Mouse (Mus musculus) MEL (cell line): Measurements from ENCODE around the gene Cmc2. TPM values are rescaled to one million over a fixed set of nuclear protein-coding genes. Genes with fewer than 3 reads are reported as not detected.

Source experiments
- DNase-seq: peaks from one replicate; pipeline ENCODE4 v3.0.0; 2011; ENCODE audit warnings: low read depth, low spot score
- H3K27ac ChIP-seq: 2 replicates; pipeline ENCODE4 v1.5.1; 2012; ENCODE audit warnings: low read depth, mild to moderate bottlenecking, control low read depth, low read length, moderate library complexity; ENCODE audit not compliant: control insufficient read depth
- H3K27me3 ChIP-seq, 2 experiments: fragments of 150-350 bp in 1 of 2; sonication (generic) in 1 of 2; 2 replicates each; pipeline ENCODE4 v1.6.1; 2012; ENCODE audit warnings: low read length in 2 of 2, mild to moderate bottlenecking in 2 of 2, improper control_type of control experiment in 1 of 2, moderate library complexity in 1 of 2; ENCODE audit not compliant: insufficient read depth in 2 of 2, control insufficient read depth in 1 of 2
- H3K36me3 ChIP-seq, 2 experiments: 2 replicates each; pipeline ENCODE4 v1.6.1; 2012 to 2014; ENCODE audit warnings: low read length in 2 of 2, improper control_type of control experiment in 1 of 2, inconsistent platforms in 1 of 2, mild to moderate bottlenecking in 1 of 2; ENCODE audit not compliant: insufficient read depth in 2 of 2, control insufficient read depth in 1 of 2
- H3K4me1 ChIP-seq, 2 experiments: fragments of 150-350 bp in 1 of 2; sonication (generic) in 1 of 2; 2 replicates each; pipeline ENCODE4 v1.6.1; 2012; ENCODE audit warnings: low read length in 2 of 2, improper control_type of control experiment in 1 of 2, mild to moderate bottlenecking in 1 of 2; ENCODE audit not compliant: insufficient read depth in 2 of 2, control insufficient read depth in 1 of 2
- H3K4me3 ChIP-seq, 2 experiments: fragments of 150-350 bp in 1 of 2; sonication (generic) in 1 of 2; 2 replicates each; pipeline ENCODE4 v1.5.1; 2012; ENCODE audit warnings: low read depth in 2 of 2, low read length in 2 of 2, mild to moderate bottlenecking in 2 of 2, moderate library complexity in 2 of 2, control low read depth in 1 of 2, improper control_type of control experiment in 1 of 2; ENCODE audit not compliant: control insufficient read depth in 1 of 2, insufficient read depth in 1 of 2
- H3K79me2 ChIP-seq: 2 replicates; pipeline ENCODE4 v1.6.1; 2012; ENCODE audit warnings: mild to moderate bottlenecking, low read length, moderate library complexity; ENCODE audit not compliant: control insufficient read depth, poor library complexity, insufficient read depth
- H3K9ac ChIP-seq: 2 replicates; pipeline ENCODE4 v1.6.1; 2012; ENCODE audit warnings: low read depth, mild to moderate bottlenecking, control low read depth, low read length, moderate library complexity; ENCODE audit not compliant: control insufficient read depth, poor library complexity, severe bottlenecking
- H3K9me3 ChIP-seq: fragments of 150-350 bp; sonication (generic); replicated peaks from 2 replicates; pipeline ENCODE4 v1.6.1; 2012; ENCODE audit warnings: mild to moderate bottlenecking, low read length, improper control_type of control experiment, moderate library complexity; ENCODE audit not compliant: insufficient read depth
- CHD1 ChIP-seq: IDR thresholded peaks from 2 replicates; pipeline ENCODE4 v1.6.1; 2012; ENCODE audit warnings: low read depth, mild to moderate bottlenecking, inconsistent platforms, low read length, improper control_type of control experiment
- E2F4 ChIP-seq: IDR thresholded peaks from 2 replicates; pipeline ENCODE4 v1.6.1; 2011; ENCODE audit warnings: low read depth, low read length, improper control_type of control experiment, borderline replicate concordance
- GATA1 ChIP-seq: IDR thresholded peaks from 2 replicates; pipeline ENCODE4 v1.6.1; 2011; ENCODE audit warnings: low read depth, low read length, improper control_type of control experiment
- HCFC1 ChIP-seq: IDR thresholded peaks from 2 replicates; pipeline ENCODE4 v1.6.1; 2012; ENCODE audit warnings: low read depth, mild to moderate bottlenecking, inconsistent platforms, low read length, improper control_type of control experiment, moderate library complexity
- KAT2A ChIP-seq: conservative IDR thresholded peaks from 2 replicates; pipeline ENCODE4 v1.6.1; 2012; ENCODE audit warnings: low read depth, low read length, improper control_type of control experiment, inconsistent platforms
- MAX ChIP-seq: IDR thresholded peaks from 2 replicates; pipeline ENCODE4 v1.6.1; 2011; ENCODE audit warnings: low read length, improper control_type of control experiment
- MAZ ChIP-seq: IDR thresholded peaks from 2 replicates; pipeline ENCODE4 v1.6.1; 2012; ENCODE audit warnings: low read depth, mild to moderate bottlenecking, inconsistent platforms, low read length, improper control_type of control experiment
- MEF2A ChIP-seq: IDR thresholded peaks from 2 replicates; pipeline ENCODE4 v1.6.1; 2014; ENCODE audit warnings: low read depth, mild to moderate bottlenecking, inconsistent platforms, low read length, improper control_type of control experiment; ENCODE audit not compliant: poor library complexity, insufficient replicate concordance, severe bottlenecking; ENCODE audit errors: extremely low read depth
- POLR2AphosphoS2 ChIP-seq: IDR thresholded peaks from 2 replicates; pipeline ENCODE4 v1.6.1; 2011; ENCODE audit warnings: low read length, improper control_type of control experiment
- RAD21 ChIP-seq: IDR thresholded peaks from 2 replicates; pipeline ENCODE4 v1.6.1; 2011; ENCODE audit warnings: mild to moderate bottlenecking, low read depth, low read length, improper control_type of control experiment
- RCOR1 ChIP-seq: IDR thresholded peaks from 2 replicates; pipeline ENCODE4 v1.6.1; 2012; ENCODE audit warnings: low read depth, mild to moderate bottlenecking, inconsistent platforms, low read length, improper control_type of control experiment
- SIN3A ChIP-seq: IDR thresholded peaks from 2 replicates; pipeline ENCODE4 v1.6.1; 2012; ENCODE audit warnings: low read length, improper control_type of control experiment, inconsistent platforms
- SMC3 ChIP-seq: IDR thresholded peaks from 2 replicates; pipeline ENCODE4 v1.6.1; 2011; ENCODE audit warnings: low read depth, low read length, improper control_type of control experiment
- TBP ChIP-seq: IDR thresholded peaks from 2 replicates; pipeline ENCODE4 v1.8.0; 2011; ENCODE audit warnings: low read depth, low read length, improper control_type of control experiment
- UBTF ChIP-seq: IDR thresholded peaks from 2 replicates; pipeline ENCODE4 v1.6.1; 2012; ENCODE audit warnings: low read depth, mild to moderate bottlenecking, inconsistent platforms, low read length, improper control_type of control experiment, moderate library complexity, borderline replicate concordance; ENCODE audit not compliant: insufficient read depth
- USF1 ChIP-seq: IDR thresholded peaks from 2 replicates; pipeline ENCODE4 v1.6.1; 2014; ENCODE audit warnings: low read depth, mild to moderate bottlenecking, inconsistent platforms, low read length, improper control_type of control experiment, moderate library complexity
- polyA plus RNA-seq, 2 experiments: library from polyadenylated mRNA; stranded (reverse) in 1 of 2; unstranded in 1 of 2; fragments of >175 nt in 1 of 2; fragments of >200 nt in 1 of 2; gene quantifications; 2 replicates each; pipeline versions ENCODE4 v1.2.1 to v1.2.4; 2012; ENCODE audit warnings: low replicate concordance in 2 of 2, low read depth in 1 of 2; ENCODE audit not compliant: insufficient read length in 2 of 2, insufficient read depth in 1 of 2, missing spikeins in 1 of 2
- total RNA-seq: library from RNA; depleted of rRNA; stranded (reverse); fragments of 300-350 nt; gene quantifications from 2 replicates; pipeline ENCODE4 v1.2.3, GENCODE M21; 2012; rRNA removed

Gene Cmc2
- total and polyA plus RNA-seq, 3 experiments: 65.4 to 111 TPM; not detected in 1

- Histone ChIP-seq H3K36me3 (no peaks in the 10 kb centered on the region), H3K27me3 (no peaks in the 10 kb centered on the region)
- no peak for TF ChIP-seq GATA1
- no peak for TF ChIP-seq CHD1
- TF ChIP-seq USF1: no peak
- no peak for TF ChIP-seq SIN3A
- no peak for TF ChIP-seq SMC3
- TF ChIP-seq UBTF: no peak
- no peak for TF ChIP-seq MEF2A
- TF ChIP-seq RCOR1: no peak
- TF ChIP-seq MAZ: no peak
- TF ChIP-seq HCFC1: no peak
- TF ChIP-seq KAT2A: no peak
- TF ChIP-seq TBP: no peak
- TF ChIP-seq MAX: no peak
- no peak for TF ChIP-seq POLR2AphosphoS2
- no peak for TF ChIP-seq E2F4
- no peak for TF ChIP-seq RAD21
- TF ChIP-seq, all 39 proteins: peak for 0
- Histone ChIP-seq H3K4me1 (no peaks in the 10 kb centered on the region), H3K27ac (no peak overlapping the region), H3K9ac (no peak overlapping the region), H3K9me3 (no peaks in the 10 kb centered on the region), H3K79me2 (no peaks in the 10 kb centered on the region), H3K4me3 (no peak overlapping the region)
- DNase-seq: no peak
These were observed 78.6 kb downstream of the Cmc2 start for GRCm38 (mm10) chr8:116842678-116843077.

Other genes with a start within 250 kb of the Cmc2 start
- gene Cdyl2, start 188.5 kb downstream of the Cmc2 start, total RNA-seq: not detected in 2 replicates
- not detected for gene Cdyl2, start 188.5 kb downstream of the Cmc2 start, polyA plus RNA-seq
- gene Cenpn, start 275 bp upstream of the Cmc2 start, total RNA-seq: 39.6 and 41.8 TPM in 2 replicates
- 10 to 100 TPM in 1 of 2 experiments, not detected in 1; 59.5 TPM for gene Cenpn, start 275 bp upstream of the Cmc2 start, polyA plus RNA-seq
- gene Atmin, start 21.9 kb upstream of the Cmc2 start, total RNA-seq: 17.3 and 19.7 TPM in 2 replicates
- 10 to 100 TPM in 1 of 2 experiments, not detected in 1; 34.5 TPM for gene Atmin, start 21.9 kb upstream of the Cmc2 start, polyA plus RNA-seq
- gene 1700030J22Rik, start 57.5 kb upstream of the Cmc2 start, total RNA-seq: 0.15 and 0.16 TPM in 2 replicates
- gene 1700030J22Rik, start 57.5 kb upstream of the Cmc2 start, polyA plus RNA-seq: under 1 TPM in 1 of 2 experiments, not detected in 1; 0.38 TPM
- gene Gcsh, start 72.1 kb upstream of the Cmc2 start, total RNA-seq: 118 and 137 TPM in 2 replicates
- 10 to 100 TPM in 1 of 2 experiments, not detected in 1; 77.1 TPM for gene Gcsh, start 72.1 kb upstream of the Cmc2 start, polyA plus RNA-seq
- gene Pkd1l2, start 161.0 kb upstream of the Cmc2 start, total RNA-seq: 0.92 and 1.5 TPM in 2 replicates
- under 1 TPM in 1 of 2 experiments, not detected in 1; 0.86 TPM for gene Pkd1l2, start 161.0 kb upstream of the Cmc2 start, polyA plus RNA-seq
- gene Bco1, start 174.4 kb upstream of the Cmc2 start, total RNA-seq: 1.2 and 1.6 TPM in 2 replicates
- under 1 TPM in 1 of 2 experiments, not detected in 1; 0.70 TPM for gene Bco1, start 174.4 kb upstream of the Cmc2 start, polyA plus RNA-seq
- gene Gan, start 236.7 kb upstream of the Cmc2 start, total RNA-seq: 8.2 and 8.7 TPM in 2 replicates
- gene Gan, start 236.7 kb upstream of the Cmc2 start, polyA plus RNA-seq: 1 to 10 TPM in 1 of 2 experiments, not detected in 1; 5.6 TPM